Mouse (Mus musculus): ENCODE measurements at regions not wholly inside any gene's neighbourhood (a gene's known extent, or its start where the extent isn't known, plus 50 kb on each side); places are given as distances from the start of the nearest gene placed in this dataset.

GRCm38 (mm10) chr5:132827555-132828333 is 284.6 kb upstream of the Auts2 start:
- H3K9ac ChIP-seq = no peak overlapping the region
- WGBS = 84% methylated on average over 10 of the region's 10 CpGs

GRCm38 (mm10) chr5:132826009-132826408 is 282.9 kb upstream of the Auts2 start:
- Histone ChIP-seq H3K4me1 (no peaks in the 10 kb centered on the region), H3K4me3 (no peak overlapping the region), H3K27ac (no peak overlapping the region), H3K36me3 (no peaks in the 10 kb centered on the region), H3K9me3 (replicated peaks) (no peaks in the 10 kb centered on the region), H3K9ac (no peak overlapping the region), H3K27me3 (no peaks in the 10 kb centered on the region), H3K4me2 (replicated peaks) (no peak overlapping the region)
- ATAC-seq (ENCODE audit: low FRiP score) = no peak
- whole genome bisulfite sequencing = 90% methylated on average over 5 of the region's 5 CpGs

More at GRCm38 (mm10) chr5:132827555-132828333, 284.6 kb upstream of the Auts2 start:
- Histone ChIP-seq H3K9me3 (replicated peaks) (no peaks in the 10 kb centered on the region), H3K4me1 (no peaks in the 10 kb centered on the region), H3K4me3 (no peak overlapping the region), H3K27ac (no peak overlapping the region), H3K27me3 (no peaks in the 10 kb centered on the region), H3K4me2 (replicated peaks) (no peak overlapping the region), H3K36me3 (no peaks in the 10 kb centered on the region)
- ATAC-seq (ENCODE audit: low FRiP score) = no peak

GRCm38 (mm10) chr5:132817665-132818064 is 274.5 kb upstream of the Auts2 start:
- 86% methylated on average over 9 of the region's 9 CpGs for WGBS
- ATAC-seq (ENCODE audit: low FRiP score) = no peak
- Histone ChIP-seq H3K9ac (no peak overlapping the region), H3K4me2 (replicated peaks) (no peak overlapping the region), H3K9me3 (replicated peaks) (no peaks in the 10 kb centered on the region), H3K4me1 (no peaks in the 10 kb centered on the region), H3K4me3 (no peak overlapping the region), H3K36me3 (no peaks in the 10 kb centered on the region), H3K27ac (no peak overlapping the region), H3K27me3 (no peaks in the 10 kb centered on the region)

- H3K4me1 ChIP-seq = no peaks in the 10 kb centered on the region
- H3K4me2 ChIP-seq (replicated peaks) = no peak overlapping the region
- H3K9me3 ChIP-seq (replicated peaks) = peaks cover 3% of the 10 kb centered on the region; the same call in 1 of the 2 replicates
- 84% methylated on average over 4 of the region's 4 CpGs for WGBS
- H3K27me3 ChIP-seq = no peaks in the 10 kb centered on the region
- no peak overlapping the region for H3K9ac ChIP-seq
- H3K27ac ChIP-seq = no peak overlapping the region
- no peak for ATAC-seq (ENCODE audit: low FRiP score)
- H3K36me3 ChIP-seq = no peaks in the 10 kb centered on the region
- no peak overlapping the region for H3K4me3 ChIP-seq
These were observed 266.0 kb upstream of the Auts2 start for GRCm38 (mm10) chr5:132809181-132809580.

- Histone ChIP-seq H3K4me3 (no peak overlapping the region), H3K27me3 (no peaks in the 10 kb centered on the region), H3K27ac (no peak overlapping the region), H3K4me2 (replicated peaks) (no peak overlapping the region), H3K9ac (no peak overlapping the region), H3K36me3 (no peaks in the 10 kb centered on the region), H3K4me1 (no peaks in the 10 kb centered on the region), H3K9me3 (replicated peaks) (no peaks in the 10 kb centered on the region)
- WGBS = 67% methylated on average over 1 of the region's 1 CpGs
- no peak for ATAC-seq (ENCODE audit: low FRiP score)
These were observed 252.9 kb upstream of the Auts2 start for GRCm38 (mm10) chr5:132796061-132796460.

- H3K27ac ChIP-seq = no peak overlapping the region
- no peak for ATAC-seq (ENCODE audit: low FRiP score)
- 61% methylated on average over 5 of the region's 5 CpGs for WGBS
- no peak overlapping the region for H3K4me2 ChIP-seq (replicated peaks)
- no peaks in the 10 kb centered on the region for H3K9me3 ChIP-seq (replicated peaks)
- no peaks in the 10 kb centered on the region for H3K4me1 ChIP-seq
- no peaks in the 10 kb centered on the region for H3K27me3 ChIP-seq
- H3K36me3 ChIP-seq = no peaks in the 10 kb centered on the region
- no peak overlapping the region for H3K9ac ChIP-seq
- H3K4me3 ChIP-seq = no peak overlapping the region
These were observed 249.3 kb upstream of the Auts2 start for GRCm38 (mm10) chr5:132792484-132792883.

- no peak for ATAC-seq (ENCODE audit: low FRiP score)
These were observed 242.1 kb upstream of the Auts2 start for GRCm38 (mm10) chr5:132785291-132785690.

GRCm38 (mm10) chr5:132784791-132785190 is 241.6 kb upstream of the Auts2 start:
- H3K4me3 ChIP-seq = no peak overlapping the region
- H3K4me2 ChIP-seq (replicated peaks) = no peak overlapping the region
- no peaks in the 10 kb centered on the region for H3K27me3 ChIP-seq
- H3K27ac ChIP-seq = no peak overlapping the region
- WGBS = 77% methylated on average over 4 of the region's 4 CpGs
- no peak overlapping the region for H3K9ac ChIP-seq
- H3K9me3 ChIP-seq (replicated peaks) = no peaks in the 10 kb centered on the region
- no peaks in the 10 kb centered on the region; the same call in 1 of the 2 replicates for H3K4me1 ChIP-seq
- H3K36me3 ChIP-seq = no peaks in the 10 kb centered on the region
- no peak for ATAC-seq (ENCODE audit: low FRiP score)

More at GRCm38 (mm10) chr5:132785291-132785690, 242.1 kb upstream of the Auts2 start:
- Histone ChIP-seq H3K27ac (no peak overlapping the region), H3K9me3 (replicated peaks) (no peaks in the 10 kb centered on the region), H3K9ac (no peak overlapping the region), H3K27me3 (no peaks in the 10 kb centered on the region), H3K4me3 (no peak overlapping the region), H3K4me2 (replicated peaks) (no peak overlapping the region), H3K4me1 (no peaks in the 10 kb centered on the region; the same call in 1 of the 2 replicates), H3K36me3 (no peaks in the 10 kb centered on the region)
- 74% methylated on average over 3 of the region's 3 CpGs for WGBS

GRCm38 (mm10) chr5:132774141-132774680 is 231.1 kb upstream of the Auts2 start:
- no peak overlapping the region for H3K4me3 ChIP-seq
- no peak overlapping the region for H3K4me2 ChIP-seq (replicated peaks)
- no peak overlapping the region for H3K27ac ChIP-seq
- ATAC-seq (ENCODE audit: low FRiP score) = no peak
- H3K9ac ChIP-seq = no peak overlapping the region
- H3K27me3 ChIP-seq = no peaks in the 10 kb centered on the region
- no peaks in the 10 kb centered on the region for H3K4me1 ChIP-seq
- no peaks in the 10 kb centered on the region for H3K9me3 ChIP-seq (replicated peaks)
- WGBS = 65% methylated on average over 1 of the region's 1 CpGs
- H3K36me3 ChIP-seq = no peaks in the 10 kb centered on the region

- Histone ChIP-seq H3K9me3 (replicated peaks) (no peaks in the 10 kb centered on the region), H3K36me3 (no peaks in the 10 kb centered on the region), H3K9ac (no peak overlapping the region), H3K4me3 (no peak overlapping the region), H3K4me1 (no peaks in the 10 kb centered on the region), H3K27ac (no peak overlapping the region), H3K4me2 (replicated peaks) (no peak overlapping the region), H3K27me3 (no peaks in the 10 kb centered on the region)
- 74% methylated on average over 4 of the region's 4 CpGs for WGBS
- no peak for ATAC-seq (ENCODE audit: low FRiP score)
These were observed 217.3 kb upstream of the Auts2 start for GRCm38 (mm10) chr5:132760396-132760795.

GRCm38 (mm10) chr5:132759751-132760150 is 216.6 kb upstream of the Auts2 start:
- 0 out of 2 replicates have a peak, but pooled peaks cover 1% of the 10 kb centered on the region for H3K4me1 ChIP-seq
- no peak for ATAC-seq (ENCODE audit: low FRiP score)
- no peak overlapping the region for H3K4me3 ChIP-seq
- H3K9ac ChIP-seq = no peak overlapping the region
- H3K4me2 ChIP-seq (replicated peaks) = no peak overlapping the region
- H3K9me3 ChIP-seq (replicated peaks) = no peaks in the 10 kb centered on the region
- no peak overlapping the region for H3K27ac ChIP-seq
- WGBS = 88% methylated on average over 6 of the region's 6 CpGs
- H3K36me3 ChIP-seq = no peaks in the 10 kb centered on the region
- H3K27me3 ChIP-seq = no peaks in the 10 kb centered on the region

- H3K27ac ChIP-seq = no peak overlapping the region
- H3K27me3 ChIP-seq = no peaks in the 10 kb centered on the region
- WGBS = 83% methylated on average over 10 of the region's 10 CpGs
- ATAC-seq (ENCODE audit: low FRiP score) = no peak
- no peaks in the 10 kb centered on the region for H3K36me3 ChIP-seq
- H3K4me2 ChIP-seq (replicated peaks) = no peak overlapping the region
- no peak overlapping the region for H3K9ac ChIP-seq
- 0 out of 2 replicates have a peak, but pooled peaks cover 2% of the 10 kb centered on the region for H3K4me1 ChIP-seq
- H3K9me3 ChIP-seq (replicated peaks) = no peaks in the 10 kb centered on the region
- H3K4me3 ChIP-seq = no peak overlapping the region
These were observed 215.8 kb upstream of the Auts2 start for GRCm38 (mm10) chr5:132758941-132759340.

GRCm38 (mm10) chr5:132737966-132738365 is 194.8 kb upstream of the Auts2 start:
- WGBS = 82% methylated on average over 5 of the region's 5 CpGs

More at GRCm38 (mm10) chr5:132737966-132738365, 194.8 kb upstream of the Auts2 start:
- H3K27ac ChIP-seq = no peak overlapping the region
- H3K4me1 ChIP-seq = no peaks in the 10 kb centered on the region
- no peaks in the 10 kb centered on the region for H3K36me3 ChIP-seq
- H3K9me3 ChIP-seq (replicated peaks) = no peaks in the 10 kb centered on the region
- ATAC-seq (ENCODE audit: low FRiP score) = no peak
- no peak overlapping the region for H3K4me2 ChIP-seq (replicated peaks)
- H3K9ac ChIP-seq = no peak overlapping the region
- no peaks in the 10 kb centered on the region for H3K27me3 ChIP-seq
- H3K4me3 ChIP-seq = no peak overlapping the region
